Mouse (Mus musculus) c-Kit-positive CD71-positive TER-119-positive erythroid progenitor cells, embryonic 14.5 days (primary cell): Measurements from ENCODE around the gene Cdk14.
"Not testable (repeated sequence)": the region's sequence is repeated elsewhere in the genome, so short reads cannot be mapped to it uniquely, and the experiment has no call there.

Experiments used
- DNase-seq: peaks from one replicate; pipeline ENCODE4 v3.0.0-alpha.2; 2013; ENCODE audit warnings: low spot score

Cdk14 gene

GRCm38 (mm10) chr5:5261725-5262296 lies 158.3 kb downstream of the Cdk14 start:
- DNase-seq: no peak

GRCm38 (mm10) chr5:5260966-5261724 lies 159.0 kb downstream of the Cdk14 start:
- no peak for DNase-seq

GRCm38 (mm10) chr5:5260309-5260708 lies 159.8 kb downstream of the Cdk14 start:
- no peak for DNase-seq

GRCm38 (mm10) chr5:5254391-5254790 lies 165.7 kb downstream of the Cdk14 start:
- DNase-seq: no peak

GRCm38 (mm10) chr5:5253177-5253576 lies 166.9 kb downstream of the Cdk14 start:
- DNase-seq: no peak

GRCm38 (mm10) chr5:5247671-5248070 lies 172.4 kb downstream of the Cdk14 start:
- DNase-seq: no peak

- no peak for DNase-seq
Observed at GRCm38 (mm10) chr5:5246534-5247175, 173.5 kb downstream of the Cdk14 start.

GRCm38 (mm10) chr5:5245182-5245581 lies 174.9 kb downstream of the Cdk14 start:
- no peak for DNase-seq

- DNase-seq: no peak
Observed at GRCm38 (mm10) chr5:5243648-5244047, 176.5 kb downstream of the Cdk14 start.

GRCm38 (mm10) chr5:5242704-5243103 lies 177.4 kb downstream of the Cdk14 start:
- DNase-seq: no peak

- DNase-seq: no peak
Observed at GRCm38 (mm10) chr5:5241088-5241487, 179.0 kb downstream of the Cdk14 start.

- no peak for DNase-seq
Observed at GRCm38 (mm10) chr5:5240121-5240520, 180.0 kb downstream of the Cdk14 start.

GRCm38 (mm10) chr5:5234935-5235334 lies 185.2 kb downstream of the Cdk14 start:
- DNase-seq: not testable (repeated sequence)

- DNase-seq: no peak
Observed at GRCm38 (mm10) chr5:5226966-5227365, 193.1 kb downstream of the Cdk14 start.

GRCm38 (mm10) chr5:5211780-5212135 lies 208.4 kb downstream of the Cdk14 start:
- no peak for DNase-seq

GRCm38 (mm10) chr5:5211034-5211779 lies 208.9 kb downstream of the Cdk14 start:
- no peak for DNase-seq

- DNase-seq: no peak
Observed at GRCm38 (mm10) chr5:5208016-5208415, 212.1 kb downstream of the Cdk14 start.

- no peak for DNase-seq
Observed at GRCm38 (mm10) chr5:5206012-5206411, 214.1 kb downstream of the Cdk14 start.

- DNase-seq: no peak
Observed at GRCm38 (mm10) chr5:5194562-5195221, 225.4 kb downstream of the Cdk14 start.

GRCm38 (mm10) chr5:5189590-5189989 lies 230.5 kb downstream of the Cdk14 start:
- peak; percentile 15 for DNase-seq

GRCm38 (mm10) chr5:5185987-5186742 lies 233.9 kb downstream of the Cdk14 start:
- DNase-seq: peak; percentile 58
